Mouse (Mus musculus) forebrain, embryonic 10.5 days (tissue): ENCODE results near the gene Nos1. TPM values are rescaled to one million over a fixed set of nuclear protein-coding genes. Genes with fewer than 3 reads are reported as not detected.

Source experiments
- DNase-seq: peaks from one replicate; pipeline ENCODE4 v3.0.0-alpha.2; 2017; ENCODE audit warnings: low spot score; ENCODE audit errors: extremely low spot score
- H3K27ac ChIP-seq: fragments of 300-500 bp; sonication (generic); 2 replicates; pipeline ENCODE4 v1.5.1; 2016; ENCODE audit warnings: mild to moderate bottlenecking
- H3K27me3 ChIP-seq: fragments of 300-500 bp; sonication (generic); 2 replicates; pipeline ENCODE4 v1.6.1; 2016; ENCODE audit warnings: mild to moderate bottlenecking; ENCODE audit not compliant: poor library complexity, severe bottlenecking
- H3K36me3 ChIP-seq: fragments of 300-500 bp; sonication (generic); replicated peaks from 2 replicates; pipeline ENCODE4 v1.6.1; 2016; ENCODE audit warnings: mild to moderate bottlenecking, moderate library complexity
- H3K4me1 ChIP-seq: fragments of 300-500 bp; sonication (generic); 2 replicates; pipeline ENCODE4 v1.6.1; 2016
- H3K4me3 ChIP-seq: fragments of 300-500 bp; sonication (generic); 2 replicates; pipeline ENCODE4 v1.5.1; 2016; ENCODE audit warnings: mild to moderate bottlenecking, moderate library complexity
- H3K9me3 ChIP-seq: fragments of 300-500 bp; sonication (generic); 2 replicates; pipeline ENCODE4 v1.6.1; 2016; ENCODE audit warnings: mild to moderate bottlenecking, moderate library complexity
- WGBS: fragments of 180-500 bp; shearing (Covaris S2); methylation state at CpG from one replicate; pipeline ENCODE4 v1.1.7; 2016; 5-methylcytosine and 5-hydroxymethylcytosine counted together
- polyA plus RNA-seq: library from polyadenylated mRNA; unstranded; fragments of >200 nt; fragmentation: Nextera tagmentation; extraction: Ambion mirVana; gene quantifications from 2 replicates; pipeline ENCODE4 v1.2.1, GENCODE M21; 2016

Gene Nos1
- polyA plus RNA-seq, 1 experiment from 2014 or later = 0.09 TPM

DNA sequence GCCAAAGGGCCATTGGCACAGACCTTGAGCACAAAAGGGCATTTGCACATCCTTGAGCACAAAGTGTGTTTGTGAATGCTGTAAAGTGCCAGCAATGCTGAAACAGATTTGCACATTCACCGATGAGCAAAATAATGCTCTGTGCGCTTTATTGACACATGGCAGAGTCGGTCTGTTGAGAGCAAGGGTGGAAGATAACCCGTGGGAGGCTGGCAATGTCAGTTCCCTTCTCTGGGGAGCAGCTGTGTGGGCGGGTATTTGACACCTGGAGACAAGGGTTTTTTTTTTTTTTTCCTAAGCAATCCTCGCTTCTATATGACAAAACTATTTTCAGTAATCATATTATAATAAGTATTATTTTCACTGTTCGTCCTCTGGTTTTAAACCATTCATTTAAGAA lies 22.7 kb downstream of the Nos1 start:
- peaks cover 5% of the 10 kb centered on the region for H3K4me1 ChIP-seq
- no peak for DNase-seq
- 78% methylated on average over 7 of the region's 7 CpGs for WGBS
- no peaks in the 10 kb centered on the region for H3K36me3 ChIP-seq
- H3K4me3 ChIP-seq = no peak overlapping the region
- no peaks in the 10 kb centered on the region for H3K9me3 ChIP-seq
- H3K27ac ChIP-seq = no peak overlapping the region
- no peaks in the 10 kb centered on the region for H3K27me3 ChIP-seq

DNA sequence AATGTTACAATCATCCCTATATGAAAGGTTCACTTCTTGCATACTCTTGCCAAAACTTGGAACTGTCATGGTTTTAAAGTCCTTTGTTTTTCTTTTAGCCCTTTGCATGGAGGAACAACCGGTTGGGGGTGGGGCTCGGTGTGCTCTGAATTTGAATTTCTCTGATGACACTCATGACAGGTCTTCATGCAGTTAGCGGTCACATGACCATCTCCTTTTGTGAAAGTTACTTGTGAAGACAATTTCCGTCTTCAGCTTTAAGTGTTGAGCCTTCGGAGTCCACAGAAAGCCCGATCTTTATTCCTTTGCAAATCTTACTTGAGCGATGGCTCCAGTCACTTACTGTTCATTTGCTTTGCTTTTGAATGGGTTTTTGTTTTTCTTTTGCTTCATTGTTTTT lies 30.1 kb downstream of the Nos1 start:
- 91% methylated on average over 7 of the region's 7 CpGs for WGBS
- no peak for DNase-seq
- Histone ChIP-seq H3K36me3 (no peaks in the 10 kb centered on the region), H3K9me3 (no peaks in the 10 kb centered on the region), H3K4me3 (no peak overlapping the region), H3K27ac (no peak overlapping the region), H3K27me3 (no peaks in the 10 kb centered on the region), H3K4me1 (0 out of 2 replicates have a peak, but pooled peaks cover 4% of the 10 kb centered on the region)

- no peak overlapping the region for H3K4me3 ChIP-seq
- H3K36me3 ChIP-seq = no peaks in the 10 kb centered on the region
- WGBS = 85% methylated on average over 6 of the region's 6 CpGs
- no peak for DNase-seq
- 0 out of 2 replicates have a peak, but pooled peaks cover 4% of the 10 kb centered on the region for H3K4me1 ChIP-seq
- no peaks in the 10 kb centered on the region for H3K27me3 ChIP-seq
- H3K9me3 ChIP-seq = no peaks in the 10 kb centered on the region
- H3K27ac ChIP-seq = no peak overlapping the region
These were observed 38.0 kb downstream of the Nos1 start for GRCm38 (mm10) chr5:117818800-117819199.

DNA sequence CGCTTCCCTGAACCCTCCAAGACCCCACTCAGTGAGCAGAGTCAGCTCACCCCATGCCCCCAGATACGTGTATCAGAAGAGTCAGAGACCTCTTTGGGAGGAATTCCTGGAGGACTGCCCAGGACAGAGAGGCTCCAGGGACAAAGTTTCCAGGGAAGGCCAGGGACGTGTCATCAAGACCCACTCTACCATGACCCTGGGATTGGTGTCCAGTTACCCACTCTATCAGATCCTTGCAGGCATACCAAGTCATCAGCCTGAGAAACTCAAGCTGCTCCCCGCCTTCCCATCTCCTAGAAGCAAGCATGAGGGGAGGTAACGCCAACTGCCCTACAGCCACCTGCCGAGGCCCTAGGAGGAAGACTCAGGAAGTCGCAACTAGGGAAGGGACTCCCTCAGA lies 39.6 kb downstream of the Nos1 start:
- DNase-seq = no peak
- no peak overlapping the region for H3K4me3 ChIP-seq
- 77% methylated on average over 7 of the region's 7 CpGs for WGBS
- H3K9me3 ChIP-seq = no peaks in the 10 kb centered on the region
- H3K4me1 ChIP-seq = 0 out of 2 replicates have a peak, but pooled peaks cover 10% of the 10 kb centered on the region
- H3K27ac ChIP-seq = no peak overlapping the region
- no peaks in the 10 kb centered on the region for H3K36me3 ChIP-seq
- no peaks in the 10 kb centered on the region for H3K27me3 ChIP-seq

- no peaks in the 10 kb centered on the region for H3K9me3 ChIP-seq
- 0 out of 2 replicates have a peak, but pooled peaks cover 7% of the 10 kb centered on the region for H3K4me1 ChIP-seq
- no peak overlapping the region for H3K27ac ChIP-seq
- no peaks in the 10 kb centered on the region for H3K27me3 ChIP-seq
- no peaks in the 10 kb centered on the region for H3K36me3 ChIP-seq
- no peak overlapping the region for H3K4me3 ChIP-seq
- no peak for DNase-seq
- WGBS = 95% methylated on average over 9 of the region's 9 CpGs
These were observed 43.0 kb downstream of the Nos1 start for GRCm38 (mm10) chr5:117823811-117824210.

DNA sequence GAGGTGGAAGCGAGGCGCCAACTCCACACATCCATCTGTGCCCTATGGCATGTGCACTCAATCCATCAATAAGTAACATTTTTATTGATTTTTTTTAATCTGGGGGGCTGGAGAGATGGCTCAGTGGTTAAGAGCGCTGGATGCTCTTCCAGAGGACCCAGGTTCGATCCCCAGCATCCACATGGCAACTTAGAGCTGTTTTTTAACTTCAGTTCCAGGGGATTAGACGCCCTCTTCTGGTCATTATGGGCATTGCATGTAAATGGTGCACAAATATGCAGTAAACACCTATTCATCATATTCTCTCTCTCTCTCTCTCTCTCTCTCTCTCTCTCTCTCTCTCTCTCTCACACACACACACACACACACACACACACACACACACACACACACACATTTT lies 43.7 kb downstream of the Nos1 start:
- Histone ChIP-seq H3K9me3 (no peaks in the 10 kb centered on the region), H3K4me3 (no peak overlapping the region), H3K36me3 (no peaks in the 10 kb centered on the region), H3K4me1 (0 out of 2 replicates have a peak, but pooled peaks cover 7% of the 10 kb centered on the region), H3K27me3 (no peaks in the 10 kb centered on the region), H3K27ac (no peak overlapping the region)
- DNase-seq = no peak
- WGBS = 80% methylated on average over 5 of the region's 5 CpGs

GRCm38 (mm10) chr5:117825336-117825735 lies 44.5 kb downstream of the Nos1 start:
- DNase-seq = no peak
- no peaks in the 10 kb centered on the region for H3K27me3 ChIP-seq
- whole genome bisulfite sequencing = 67% methylated on average over 11 of the region's 11 CpGs
- no peaks in the 10 kb centered on the region for H3K9me3 ChIP-seq
- no peak overlapping the region for H3K4me3 ChIP-seq
- 0 out of 2 replicates have a peak, but pooled peaks cover 7% of the 10 kb centered on the region for H3K4me1 ChIP-seq
- no peak overlapping the region for H3K27ac ChIP-seq
- H3K36me3 ChIP-seq = no peaks in the 10 kb centered on the region

- DNase-seq = no peak
- Histone ChIP-seq H3K4me3 (no peak overlapping the region), H3K4me1 (0 out of 2 replicates have a peak, but pooled peaks cover 7% of the 10 kb centered on the region), H3K27me3 (no peaks in the 10 kb centered on the region), H3K27ac (no peak overlapping the region), H3K9me3 (no peaks in the 10 kb centered on the region), H3K36me3 (no peaks in the 10 kb centered on the region)
- WGBS = 88% methylated on average over 6 of the region's 6 CpGs
These were observed 46.5 kb downstream of the Nos1 start for GRCm38 (mm10) chr5:117827366-117827765.

GRCm38 (mm10) chr5:117836930-117837329 lies 56.1 kb downstream of the Nos1 start:
- WGBS = 13% methylated on average over 5 of the region's 5 CpGs
- H3K4me3 ChIP-seq = no peak overlapping the region
- H3K36me3 ChIP-seq = no peaks in the 10 kb centered on the region
- 0 out of 2 replicates have a peak, but pooled peaks cover 3% of the 10 kb centered on the region for H3K9me3 ChIP-seq
- peaks cover 45% of the 10 kb centered on the region for H3K27me3 ChIP-seq
- peak; percentile 78 for DNase-seq
- peaks cover 24% of the 10 kb centered on the region for H3K4me1 ChIP-seq
- H3K27ac ChIP-seq = no peak overlapping the region

DNA sequence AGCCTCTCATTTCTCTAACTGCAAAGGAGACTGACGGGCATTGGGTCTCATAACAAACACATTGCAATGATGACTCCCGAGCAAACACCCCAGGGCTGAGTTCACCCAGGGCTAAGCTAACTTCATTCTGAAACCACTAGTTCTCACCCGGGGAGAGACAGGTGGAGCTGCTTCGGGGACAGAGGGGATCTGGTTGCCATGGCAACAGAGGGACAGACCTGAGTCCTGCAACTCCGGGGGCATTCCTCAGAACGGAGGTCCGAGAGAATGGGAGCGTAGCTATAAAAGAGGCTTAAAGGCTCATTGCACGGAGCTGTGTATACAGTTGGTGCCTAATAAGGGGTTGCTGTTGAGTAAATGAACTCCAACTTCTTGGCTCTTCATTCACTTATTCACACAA lies 56.9 kb downstream of the Nos1 start:
- 17% methylated on average over 9 of the region's 9 CpGs for WGBS
- no peaks in the 10 kb centered on the region for H3K36me3 ChIP-seq

DNA sequence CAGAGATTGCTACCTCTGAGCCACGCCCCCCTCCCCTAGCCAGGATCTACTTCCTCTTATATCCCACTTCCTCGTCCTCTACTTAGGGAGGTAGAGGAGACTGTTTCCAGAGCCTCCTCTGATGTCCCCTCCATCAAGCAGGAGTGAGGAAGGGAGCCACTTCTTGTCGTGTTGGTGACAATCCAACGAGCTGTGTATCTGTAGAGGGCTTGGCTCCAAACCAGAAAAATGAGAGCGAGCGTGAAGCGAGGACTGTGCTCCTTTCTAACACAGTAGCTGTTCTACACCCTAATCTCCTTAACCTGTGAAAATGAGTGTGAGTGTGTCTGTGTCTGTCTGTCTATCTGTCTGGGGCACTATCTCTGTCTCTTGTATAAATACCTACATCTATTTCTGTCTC lies 58.7 kb downstream of the Nos1 start:
- 80% methylated on average over 7 of the region's 7 CpGs for WGBS
- Histone ChIP-seq H3K27me3 (peaks cover 71% of the 10 kb centered on the region), H3K9me3 (no peaks in the 10 kb centered on the region)

More for the DNA sequence above, 56.9 kb downstream of the Nos1 start:
- DNase-seq = no peak
- H3K27ac ChIP-seq = no peak overlapping the region
- peaks cover 32% of the 10 kb centered on the region for H3K4me1 ChIP-seq
- H3K9me3 ChIP-seq = 0 out of 2 replicates have a peak, but pooled peaks cover 3% of the 10 kb centered on the region
- peaks cover 53% of the 10 kb centered on the region for H3K27me3 ChIP-seq
- H3K4me3 ChIP-seq = no peak overlapping the region

GRCm38 (mm10) chr5:117840203-117840602 lies 59.4 kb downstream of the Nos1 start:
- 29% methylated on average over 9 of the region's 9 CpGs for WGBS
- Histone ChIP-seq H3K27me3 (peaks cover 78% of the 10 kb centered on the region), H3K9me3 (no peaks in the 10 kb centered on the region)

More for the DNA sequence above, 58.7 kb downstream of the Nos1 start:
- Histone ChIP-seq H3K4me3 (no peak overlapping the region), H3K27ac (no peak overlapping the region), H3K4me1 (peaks cover 35% of the 10 kb centered on the region), H3K36me3 (no peaks in the 10 kb centered on the region)
- DNase-seq = no peak

GRCm38 (mm10) chr5:117840988-117841387 lies 60.2 kb downstream of the Nos1 start:
- H3K4me1 ChIP-seq = peaks cover 35% of the 10 kb centered on the region
- peaks cover 86% of the 10 kb centered on the region for H3K27me3 ChIP-seq
- H3K27ac ChIP-seq = no peak overlapping the region
- no peak for DNase-seq
- WGBS = 29% methylated on average over 5 of the region's 5 CpGs
- H3K36me3 ChIP-seq = no peaks in the 10 kb centered on the region
- no peaks in the 10 kb centered on the region for H3K9me3 ChIP-seq
- H3K4me3 ChIP-seq = no peak overlapping the region

More at GRCm38 (mm10) chr5:117840203-117840602, 59.4 kb downstream of the Nos1 start:
- no peaks in the 10 kb centered on the region for H3K36me3 ChIP-seq
- no peak overlapping the region for H3K27ac ChIP-seq
- H3K4me3 ChIP-seq = no peak overlapping the region
- H3K4me1 ChIP-seq = peaks cover 35% of the 10 kb centered on the region
- no peak for DNase-seq
